Comparison of ENCODE assay signal across 15 mouse cellular contexts in the genomic region with DNA sequence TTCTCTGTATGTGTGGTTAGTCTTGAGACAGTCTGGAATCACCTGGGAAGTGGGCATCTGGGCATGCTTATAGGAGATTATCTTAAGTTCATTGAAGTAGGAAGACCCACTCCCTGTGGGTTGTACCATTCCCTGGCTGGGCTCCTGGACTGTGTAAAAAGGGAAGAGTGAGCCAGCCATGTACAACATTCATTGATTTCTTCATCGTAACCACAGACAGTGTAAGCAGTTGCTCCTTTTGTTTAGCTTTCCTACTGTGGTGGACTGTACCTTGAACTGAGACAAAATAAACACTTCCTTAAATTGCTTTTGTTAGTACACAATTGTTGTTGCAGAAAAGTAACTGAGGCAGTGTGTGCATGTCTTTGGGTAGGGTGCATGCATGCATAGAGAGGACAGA. TPM values are rescaled to one million over a fixed set of nuclear protein-coding genes. Genes with fewer than 3 reads are reported as not detected.
DNase-seq lines count a peak whose midpoint lies in the region; TF ChIP-seq lines count a peak whose summit lies in the region.
"Had no signal": no experiment of that assay in that cellular context is flagged by ENCODE, and none has a peak within 500 bp of the region (broad histone marks: within the 10 kb centered on the region; RNA-seq: fewer than 3 reads in every experiment).

No protein-coding gene starts in this region.

- peaks cover 8% of the 10 kb centered on the region for H3K4me1 ChIP-seq in liver, adult 2 months (ENCODE audit: control insufficient read depth, insufficient read depth, low read length)
- peaks cover 22% of the 10 kb centered on the region for H3K4me1 ChIP-seq in bone marrow macrophage, adult 2 months (ENCODE audit: control insufficient read depth, insufficient read depth, low read length)
- H3K4me1 ChIP-seq: lung, embryonic 15.5 days; stomach, embryonic 15.5 days had no signal

- no peak overlapping the region for H3K9ac ChIP-seq in liver, adult 2 months (ENCODE audit: low read depth, low read length)
- H3K9ac ChIP-seq: lung, embryonic 15.5 days; stomach, embryonic 15.5 days had no signal

- peak overlapping the region; percentile 72 for H3K27ac ChIP-seq in liver, adult 2 months (replicated peaks; ENCODE audit: insufficient read depth, low read depth, low read length)
- H3K27ac ChIP-seq in bone marrow macrophage, adult 2 months (ENCODE audit: insufficient read depth, low read depth, low read length): peak overlapping the region; percentile 52
- peak overlapping the region; percentile 66 for H3K27ac ChIP-seq in macrophage
- H3K27ac ChIP-seq: embryonic facial prominence, embryonic 10.5 days; heart, adult 2 months; lung, embryonic 15.5 days; stomach, embryonic 15.5 days had no signal

- TF ChIP-seq POLR2A in liver, adult 2 months (IDR thresholded peaks at IDR 0.05; ENCODE audit: extremely low read depth, insufficient read depth, low read length): no peak
- TF ChIP-seq POLR2A in bone marrow macrophage, adult 2 months (IDR thresholded peaks at IDR 0.05; ENCODE audit: borderline replicate concordance, low read depth, low read length): no peak

- DNase-seq in liver, adult 2 months (ENCODE audit: extremely low read depth, low read depth, low spot score): peak; percentile 84
- no peak for DNase-seq in liver
- DNase-seq in adipocyte (ENCODE audit: low spot score): peak; percentile 76
- no peak for DNase-seq in cerebellum, postnatal 36 days
- DNase-seq in frontal cortex, postnatal 10 days (ENCODE audit: low spot score in 2 of 2): no peak
- DNase-seq: adrenal gland, postnatal 25 days; heart, adult 2 months; spleen, adult 18-20 months had no signal

- H3K36me3 ChIP-seq in liver, adult 2 months (ENCODE audit: control insufficient read depth, insufficient read depth, low read length): peaks cover 3% of the 10 kb centered on the region; the same call in 1 of the 2 replicates
- H3K36me3 ChIP-seq in macrophage (ENCODE audit: inconsistent target): no peaks in the 10 kb centered on the region
- H3K36me3 ChIP-seq: lung, embryonic 15.5 days; stomach, embryonic 15.5 days had no signal

- H3K27me3 ChIP-seq in liver, adult 2 months (ENCODE audit: control insufficient read depth, insufficient read depth, low read length): no peaks in the 10 kb centered on the region
- H3K27me3 ChIP-seq: CH12.LX; lung, embryonic 15.5 days; stomach, embryonic 15.5 days had no signal

- no peak for TF ChIP-seq CTCF in liver, adult 2 months (IDR thresholded peaks at IDR 0.05; ENCODE audit: low read depth, low read length)
- no peak for TF ChIP-seq CTCF in bone marrow macrophage, adult 2 months (IDR thresholded peaks at IDR 0.05; ENCODE audit: low read depth, low read length)

- no peak overlapping the region for H3K4me3 ChIP-seq in liver, adult 2 months (ENCODE audit: insufficient read depth, low read depth, low read length)
- H3K4me3 ChIP-seq in bone marrow macrophage, adult 2 months (ENCODE audit: insufficient read depth, low read length): no peak overlapping the region
- no peak overlapping the region for H3K4me3 ChIP-seq in macrophage (ENCODE audit: inconsistent target)
- H3K4me3 ChIP-seq: embryonic facial prominence, embryonic 10.5 days; erythroblast, embryonic 14.5 days; heart, adult 2 months; lung, embryonic 15.5 days; stomach, embryonic 15.5 days had no signal

- H3K79me2 ChIP-seq in liver, adult 2 months (ENCODE audit: control insufficient read depth, insufficient read depth, low read length): no peaks in the 10 kb centered on the region; the same call in 1 of the 2 replicates
- H3K79me2 ChIP-seq in macrophage (ENCODE audit: inconsistent target): no peaks in the 10 kb centered on the region

- 31% methylated on average over 1 of the region's 1 CpGs for WGBS in liver, adult 2 months
- WGBS in macrophage (ENCODE audit: missing documents): 29% methylated on average over 1 of the region's 1 CpGs

RNA-seq across cellular contexts. Expression of gene Hacd2, which starts 33.6 kb away (rescaled TPM):
- 19.8 and 23.8 TPM in 2 replicates for total RNA-seq in liver, adult 2 months (2014; rRNA removed)
- 70.7 and 88.9 TPM in 2 replicates for polyA plus RNA-seq in liver, adult 2 months (2012; rRNA removed)
- polyA plus RNA-seq in bone marrow macrophage, adult 2 months (2012; ENCODE audit: insufficient read depth, insufficient read length, missing spikeins): 25.6 and 32.6 TPM in 2 replicates
- total RNA-seq in macrophage (2018; cell fraction: chromatin; rRNA removed): 10 to 100 TPM in 6 of 26 experiments, 1 to 10 TPM in 20; 2.1 to 26.0 (median 8.1) TPM
- 10 to 100 TPM in 20 of 26 experiments, 1 to 10 TPM in 6; 5.4 to 16.8 (median 11.6) TPM for total RNA-seq in macrophage (2018; cell fraction: cytosol; rRNA removed)
- 10 to 100 TPM in 11 of 26 experiments, 1 to 10 TPM in 15; 4.0 to 27.4 (median 8.6) TPM for total RNA-seq in macrophage (2018; cell fraction: nucleus; rRNA removed)
- polyA plus RNA-seq in macrophage (2018): 10.6 to 17.8 TPM (median 14.4 TPM) in 3 replicates

Comparison
In these comparisons a context has a peak if more than half of its experiments do, and no peak if none do; other contexts are left out.
1. DNase-seq: peak in liver, adult 2 months (single experiment) and adipocyte (single experiment); none in liver (single experiment), cerebellum, postnatal 36 days (0 of 2) and frontal cortex, postnatal 10 days (0 of 2).
2. Peak in every context shown above with its lines, with median percentiles within 50 percentile points of each other: H3K27ac ChIP-seq.